Mouse (Mus musculus) E14TG2a.4 (cell line): ENCODE measurements around the gene Clec18a.
"Not testable (repeated sequence)": the region's sequence is repeated elsewhere in the genome, so short reads cannot be mapped to it uniquely, and the experiment has no call there.

ENCODE experiments used
- CTCF ChIP-seq: conservative IDR thresholded peaks from 2 replicates; pipeline ENCODE4 v1.5.1; 2014; ENCODE audit warnings: low read length
- POU5F1 ChIP-seq: IDR thresholded peaks from 2 replicates; pipeline ENCODE4 v1.6.1; 2014; ENCODE audit warnings: low read length, borderline replicate concordance

GRCm38 (mm10) chr8:111068660-111069059 is 23.6 kb downstream of the Clec18a start:
- TF ChIP-seq CTCF, POU5F1: not testable (repeated sequence)
